Mouse (Mus musculus): ENCODE data around the gene Hspd1. TPM values are rescaled to one million over a fixed set of nuclear protein-coding genes. Genes with fewer than 3 reads are reported as not detected.

The Hspd1 gene
- polyA plus RNA-seq, 1 experiment, result 118 TPM

DNA sequence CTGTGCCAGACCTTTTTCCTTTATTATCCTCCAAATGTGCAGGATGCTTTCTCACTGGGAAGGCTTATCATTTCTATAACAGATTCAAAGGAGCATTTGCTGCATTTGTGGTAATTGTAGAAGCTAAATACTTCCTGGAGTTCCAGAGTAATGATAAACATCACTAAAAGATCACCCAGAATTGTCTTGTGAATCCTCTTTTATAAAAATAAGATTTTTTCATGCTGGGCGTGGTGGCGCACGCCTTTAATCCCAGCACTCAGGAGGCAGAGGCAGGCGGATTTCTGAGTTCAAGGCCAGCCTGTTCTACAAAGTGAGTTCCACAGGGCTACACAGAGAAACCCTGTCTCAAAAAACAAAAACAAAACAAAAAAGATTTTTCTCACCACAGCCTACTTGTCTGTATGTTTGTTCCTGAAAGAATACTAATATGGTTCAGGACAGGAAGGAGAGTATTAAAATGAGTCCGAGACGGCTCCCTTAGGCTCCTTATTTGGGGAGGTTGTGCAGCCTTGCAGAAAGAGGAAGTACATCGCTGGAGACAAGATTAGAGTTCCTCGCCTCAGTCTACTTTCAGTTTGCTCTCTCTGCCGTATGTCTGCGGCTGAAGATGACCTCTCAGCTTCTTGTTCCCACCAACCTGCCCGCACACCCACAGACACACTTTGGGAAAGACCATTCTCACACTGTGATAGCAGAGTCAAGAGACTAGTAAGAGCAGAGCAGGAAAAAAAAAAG, 59.4 kb downstream of the Hspd1 start:
- no peak for DNase-seq
- Histone ChIP-seq H3K27ac (ENCODE audit: insufficient read depth, low read length) (no peak overlapping the region), H3K4me3 (replicated peaks; ENCODE audit: insufficient read depth, low read depth, low read length) (no peak overlapping the region), H3K27me3 (ENCODE audit: control insufficient read depth, insufficient read depth, low read length) (no peaks in the 10 kb centered on the region), H3K4me1 (ENCODE audit: control insufficient read depth, insufficient read depth, low read length) (no peaks in the 10 kb centered on the region)
- TF ChIP-seq POLR2A (IDR thresholded peaks at IDR 0.05; ENCODE audit: borderline replicate concordance, insufficient read depth, low read length), result no peak
- no peak for TF ChIP-seq CTCF (IDR thresholded peaks at IDR 0.05; ENCODE audit: borderline replicate concordance, insufficient read depth, low read depth, low read length)
- 90% methylated on average over 11 of the region's 11 CpGs for WGBS

GRCm38 (mm10) chr1:55027966-55028365, 60.1 kb downstream of the Hspd1 start:
- Histone ChIP-seq H3K4me1 (ENCODE audit: control insufficient read depth, insufficient read depth, low read length) (no peaks in the 10 kb centered on the region), H3K27me3 (ENCODE audit: control insufficient read depth, insufficient read depth, low read length) (no peaks in the 10 kb centered on the region), H3K4me3 (replicated peaks; ENCODE audit: insufficient read depth, low read depth, low read length) (peak overlapping the region; percentile 68), H3K27ac (ENCODE audit: insufficient read depth, low read length) (no peak overlapping the region)
- no peak for TF ChIP-seq CTCF (IDR thresholded peaks at IDR 0.05; ENCODE audit: borderline replicate concordance, insufficient read depth, low read depth, low read length)
- no peak for TF ChIP-seq POLR2A (IDR thresholded peaks at IDR 0.05; ENCODE audit: borderline replicate concordance, insufficient read depth, low read length)
- no peak for DNase-seq
- 96% methylated on average over 1 of the region's 1 CpGs for WGBS

Other genes starting within 250 kb of the Hspd1 start
- gene Ankrd44, start 161.9 kb downstream of the Hspd1 start, polyA plus RNA-seq (2012; rRNA removed), result 18.6 and 19.4 TPM in 2 replicates
- 161 and 168 TPM in 2 replicates for gene Sf3b1, start 60.8 kb downstream of the Hspd1 start, polyA plus RNA-seq (2012; rRNA removed)
- gene Coq10b, start 35.5 kb downstream of the Hspd1 start, polyA plus RNA-seq (2012; rRNA removed), result 27.5 and 30.8 TPM in 2 replicates
- gene Hspe1, start 111 bp downstream of the Hspd1 start, polyA plus RNA-seq (2012; rRNA removed), result 156 and 173 TPM in 2 replicates
- 48.0 and 48.8 TPM in 2 replicates for gene Mob4, start 43.0 kb upstream of the Hspd1 start, polyA plus RNA-seq (2012; rRNA removed)
- 16.9 and 17.1 TPM in 2 replicates for gene Rftn2, start 138.5 kb upstream of the Hspd1 start, polyA plus RNA-seq (2012; rRNA removed)
- gene Mars2, start 148.9 kb upstream of the Hspd1 start, polyA plus RNA-seq (2012; rRNA removed), result 3.8 and 4.2 TPM in 2 replicates